Mouse (Mus musculus): ENCODE results near the gene Tpst2.

- TF ChIP-seq CTCF (IDR thresholded peaks at IDR 0.05; ENCODE audit: low read depth), result no peak
- no peak for TF ChIP-seq EP300 (IDR thresholded peaks at IDR 0.05; ENCODE audit: low read depth)
These were observed 1.5 kb downstream of the Tpst2 start for GRCm38 (mm10) chr5:112277906-112278470.

All from liver, postnatal 0 days (tissue).